Mouse (Mus musculus) erythroblast, embryonic 14.5 days (primary cell): ENCODE measurements around the gene Cmip. TPM values are rescaled to one million over a fixed set of nuclear protein-coding genes. Genes with fewer than 3 reads are reported as not detected.

Experiments used
- H3K27me3 ChIP-seq: 2 replicates; pipeline ENCODE4 v1.6.1; 2012; ENCODE audit warnings: inconsistent platforms; ENCODE audit not compliant: control insufficient read depth
- H3K36me3 ChIP-seq: 2 replicates; pipeline ENCODE4 v1.6.1; 2012; ENCODE audit warnings: mild to moderate bottlenecking, inconsistent platforms; ENCODE audit not compliant: control insufficient read depth
- H3K4me1 ChIP-seq: 2 replicates; pipeline ENCODE4 v1.6.1; 2012; ENCODE audit warnings: inconsistent platforms; ENCODE audit not compliant: control insufficient read depth
- H3K4me3 ChIP-seq: replicated peaks from 2 replicates; pipeline ENCODE3; 2012; ENCODE audit warnings: moderate library complexity, mild to moderate bottlenecking, inconsistent platforms
- H3K9me3 ChIP-seq: 2 replicates; pipeline ENCODE4 v1.6.1; 2012; ENCODE audit warnings: low read length, inconsistent platforms, mixed read lengths; ENCODE audit not compliant: control insufficient read depth
- GATA1 ChIP-seq: IDR thresholded peaks from 2 replicates; pipeline ENCODE4 v1.6.1; 2012; ENCODE audit warnings: low read length, inconsistent platforms, mixed read lengths
- TAL1 ChIP-seq: IDR thresholded peaks from 3 replicates; pipeline ENCODE4 v1.6.1; 2012; ENCODE audit warnings: low read length, inconsistent platforms, mixed read lengths
- polyA plus RNA-seq: library from polyadenylated mRNA; stranded (reverse); fragments of >175 nt; gene quantifications from 2 replicates; pipeline ENCODE4 v1.2.3, GENCODE M21; 2012

Cmip gene
- polyA plus RNA-seq, 1 experiment: 8.2 TPM

GRCm38 (mm10) chr8:117262685-117263084 lies 5.8 kb downstream of the Cmip start:
- H3K9me3 ChIP-seq: no peaks in the 10 kb centered on the region
- peaks cover 57% of the 10 kb centered on the region for H3K36me3 ChIP-seq
- H3K4me3 ChIP-seq: no peak overlapping the region
- peaks cover 81% of the 10 kb centered on the region for H3K4me1 ChIP-seq
- H3K27me3 ChIP-seq: no peaks in the 10 kb centered on the region
- no peak for TF ChIP-seq GATA1
- no peak for TF ChIP-seq TAL1

- TF ChIP-seq TAL1 (no peak), GATA1 (no peak; the same call in 1 of the 2 replicates)
- Histone ChIP-seq H3K4me3 (no peak overlapping the region), H3K36me3 (peaks cover 61% of the 10 kb centered on the region), H3K27me3 (no peaks in the 10 kb centered on the region), H3K9me3 (no peaks in the 10 kb centered on the region), H3K4me1 (peaks cover 79% of the 10 kb centered on the region)
Observed at GRCm38 (mm10) chr8:117263442-117263841, 6.6 kb downstream of the Cmip start.

- Histone ChIP-seq H3K4me1 (peaks cover 69% of the 10 kb centered on the region), H3K9me3 (no peaks in the 10 kb centered on the region), H3K36me3 (peaks cover 61% of the 10 kb centered on the region), H3K4me3 (no peak overlapping the region), H3K27me3 (no peaks in the 10 kb centered on the region)
- TF ChIP-seq TAL1 (no peak), GATA1 (no peak)
Observed at GRCm38 (mm10) chr8:117265079-117265478, 8.2 kb downstream of the Cmip start.

- TF ChIP-seq GATA1 (no peak), TAL1 (no peak)
- peaks cover 66% of the 10 kb centered on the region for H3K36me3 ChIP-seq
- H3K27me3 ChIP-seq: no peaks in the 10 kb centered on the region
- H3K9me3 ChIP-seq: no peaks in the 10 kb centered on the region
- H3K4me3 ChIP-seq: no peak overlapping the region
- H3K4me1 ChIP-seq: peaks cover 63% of the 10 kb centered on the region
Observed at GRCm38 (mm10) chr8:117267403-117268129, 10.7 kb downstream of the Cmip start.

GRCm38 (mm10) chr8:117278234-117278633 lies 21.4 kb downstream of the Cmip start:
- H3K4me3 ChIP-seq: peak overlapping the region; percentile 11
- H3K36me3 ChIP-seq: peaks cover 52% of the 10 kb centered on the region

GRCm38 (mm10) chr8:117278668-117279132 lies 21.8 kb downstream of the Cmip start:
- TF ChIP-seq GATA1 (no peak), TAL1 (no peak)
- Histone ChIP-seq H3K9me3 (no peaks in the 10 kb centered on the region), H3K4me1 (peaks cover 68% of the 10 kb centered on the region), H3K4me3 (no peak overlapping the region), H3K36me3 (peaks cover 52% of the 10 kb centered on the region), H3K27me3 (no peaks in the 10 kb centered on the region)

More at GRCm38 (mm10) chr8:117278234-117278633, 21.4 kb downstream of the Cmip start:
- no peak for TF ChIP-seq GATA1
- TF ChIP-seq TAL1: peak; percentile 41; the same call in 1 of the 3 replicates
- Histone ChIP-seq H3K9me3 (no peaks in the 10 kb centered on the region), H3K27me3 (no peaks in the 10 kb centered on the region), H3K4me1 (peaks cover 64% of the 10 kb centered on the region)

- Histone ChIP-seq H3K36me3 (peaks cover 49% of the 10 kb centered on the region), H3K4me3 (no peak overlapping the region), H3K4me1 (peaks cover 68% of the 10 kb centered on the region), H3K27me3 (no peaks in the 10 kb centered on the region), H3K9me3 (no peaks in the 10 kb centered on the region)
- TF ChIP-seq GATA1 (no peak), TAL1 (no peak)
Observed at GRCm38 (mm10) chr8:117280488-117280887, 23.6 kb downstream of the Cmip start.

GRCm38 (mm10) chr8:117281676-117282075 lies 24.8 kb downstream of the Cmip start:
- no peak overlapping the region for H3K4me3 ChIP-seq
- no peaks in the 10 kb centered on the region for H3K9me3 ChIP-seq
- peaks cover 52% of the 10 kb centered on the region for H3K36me3 ChIP-seq
- H3K4me1 ChIP-seq: peaks cover 63% of the 10 kb centered on the region
- no peaks in the 10 kb centered on the region for H3K27me3 ChIP-seq
- no peak for TF ChIP-seq TAL1
- TF ChIP-seq GATA1: no peak

- peaks cover 61% of the 10 kb centered on the region for H3K4me1 ChIP-seq
- H3K36me3 ChIP-seq: peaks cover 49% of the 10 kb centered on the region
- H3K27me3 ChIP-seq: no peaks in the 10 kb centered on the region
- no peak overlapping the region for H3K4me3 ChIP-seq
- H3K9me3 ChIP-seq: no peaks in the 10 kb centered on the region
- no peak for TF ChIP-seq GATA1
- TF ChIP-seq TAL1: no peak
Observed at GRCm38 (mm10) chr8:117282141-117282950, 25.5 kb downstream of the Cmip start.
